Mouse (Mus musculus) forebrain, embryonic 16.5 days (tissue): ENCODE results near the gene Olfr536. TPM values are rescaled to one million over a fixed set of nuclear protein-coding genes. Genes with fewer than 3 reads are reported as not detected.
"Not testable (repeated sequence)": the region's sequence is repeated elsewhere in the genome, so short reads cannot be mapped to it uniquely, and the experiment has no call there.

Experiments used
- ATAC-seq: fragments of 200-750 bp; cut with Nextera tagmentation; 2 replicates; pipeline ENCODE4 v1.8.0; 2017; ENCODE audit warnings: mild to moderate bottlenecking, moderate library complexity
- H3K27ac ChIP-seq: fragments of 300-500 bp; sonication (generic); 2 replicates; pipeline ENCODE4 v1.5.1; 2014; ENCODE audit warnings: low read length, control low read depth
- H3K27me3 ChIP-seq: fragments of 300-500 bp; sonication (generic); replicated peaks from 2 replicates; pipeline ENCODE4 v1.6.1; 2014; ENCODE audit warnings: low read length; ENCODE audit not compliant: control insufficient read depth, insufficient read depth
- H3K36me3 ChIP-seq: fragments of 300-500 bp; sonication (generic); 2 replicates; pipeline ENCODE4 v1.6.1; 2014; ENCODE audit not compliant: control insufficient read depth, insufficient read depth
- H3K4me1 ChIP-seq: fragments of 300-500 bp; sonication (generic); replicated peaks from 2 replicates; pipeline ENCODE4 v1.6.1; 2014; ENCODE audit warnings: low read length; ENCODE audit not compliant: control insufficient read depth, insufficient read depth
- H3K4me2 ChIP-seq: fragments of 300-500 bp; sonication (generic); 2 replicates; pipeline ENCODE4 v1.6.1; 2014; ENCODE audit warnings: mild to moderate bottlenecking, low read length, control low read depth
- H3K4me3 ChIP-seq: fragments of 300-500 bp; sonication (generic); replicated peaks from 2 replicates; pipeline ENCODE4 v1.5.1; 2014; ENCODE audit warnings: mild to moderate bottlenecking, low read length, control low read depth
- H3K9ac ChIP-seq: fragments of 300-500 bp; sonication (generic); replicated peaks from 2 replicates; pipeline ENCODE4 v1.6.1; 2014; ENCODE audit warnings: low read depth, low read length, control low read depth
- H3K9me3 ChIP-seq: fragments of 300-500 bp; sonication (generic); 2 replicates; pipeline ENCODE4 v1.6.1; 2016; ENCODE audit warnings: low read length; ENCODE audit not compliant: control insufficient read depth
- WGBS: fragments of 180-500 bp; shearing (Covaris S2); extraction: QIAGEN DNeasy Blood & Tissue Kit; methylation state at CpG from one replicate; pipeline ENCODE4 v1.1.7; 2014; 5-methylcytosine and 5-hydroxymethylcytosine counted together
- polyA plus RNA-seq: library from polyadenylated mRNA; unstranded; fragments of >200 nt; fragmentation: Nextera tagmentation; extraction: Ambion mirVana; gene quantifications from 2 replicates; pipeline ENCODE4 v1.2.1, GENCODE M21; 2015

Olfr536 gene
- not detected in 2 replicates for polyA plus RNA-seq

- H3K27me3 ChIP-seq, H3K4me2 ChIP-seq, H3K4me3 ChIP-seq, H3K36me3 ChIP-seq, H3K4me1 ChIP-seq, ATAC-seq, H3K9ac ChIP-seq, H3K9me3 ChIP-seq, H3K27ac ChIP-seq: not testable (repeated sequence)
- 75% methylated on average over 2 of the region's 2 CpGs for WGBS
These were observed at the start of gene Olfr536 for GRCm38 (mm10) chr7:140507346-140508021. Olfr536 (minus strand) TSS chr7:140507396.

DNA sequence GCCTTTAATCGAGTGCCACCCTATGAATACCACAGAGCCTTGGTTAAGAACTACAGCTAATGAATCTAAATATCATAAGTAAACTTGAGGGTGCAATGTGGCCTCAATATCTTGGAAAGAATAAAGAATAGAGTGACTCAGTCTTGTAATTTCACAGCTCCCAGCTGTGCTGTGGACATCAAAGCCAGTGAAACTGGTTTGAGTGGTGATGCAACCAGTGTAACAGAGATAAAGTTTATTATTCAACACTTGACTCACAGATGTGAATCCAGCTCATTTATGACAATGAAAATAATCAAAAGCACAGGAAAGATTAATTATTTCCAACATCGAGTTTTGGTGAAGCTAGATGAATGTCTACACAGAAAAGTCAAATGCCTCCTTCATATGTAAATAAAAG is 32.5 kb upstream of the Olfr536 start:
- Histone ChIP-seq H3K36me3 (no peaks in the 10 kb centered on the region), H3K4me2 (no peak overlapping the region), H3K27me3 (no peaks in the 10 kb centered on the region), H3K9me3 (no peaks in the 10 kb centered on the region), H3K4me3 (no peak overlapping the region), H3K9ac (no peak overlapping the region), H3K4me1 (no peaks in the 10 kb centered on the region), H3K27ac (no peak overlapping the region)
- 75% methylated on average over 2 of the region's 2 CpGs for WGBS
- no peak for ATAC-seq

GRCm38 (mm10) chr7:140494702-140495101 is 12.5 kb downstream of the Olfr536 start:
- H3K36me3 ChIP-seq, result no peaks in the 10 kb centered on the region
- no peak overlapping the region for H3K4me2 ChIP-seq

DNA sequence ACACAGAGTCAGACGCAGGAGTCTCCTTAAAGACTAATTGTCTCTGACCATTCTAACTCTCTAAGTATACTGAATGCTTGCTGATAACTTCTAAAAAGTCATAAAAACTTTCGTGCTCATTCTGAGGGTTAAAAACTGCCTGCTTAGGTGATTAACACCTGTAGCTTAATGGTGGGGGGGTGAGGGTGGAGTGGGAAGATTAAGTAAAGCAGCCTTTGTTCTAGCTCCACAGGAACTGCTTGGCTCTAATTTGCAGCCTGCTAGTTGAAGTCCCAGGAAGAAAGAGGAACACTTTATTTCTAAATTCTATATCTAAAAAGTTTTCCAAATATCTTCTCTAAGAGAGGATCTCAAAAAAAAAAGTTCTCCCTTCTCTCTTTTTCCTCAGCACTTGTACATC is 13.0 kb downstream of the Olfr536 start:
- Histone ChIP-seq H3K4me1 (no peaks in the 10 kb centered on the region), H3K36me3 (no peaks in the 10 kb centered on the region), H3K9me3 (no peaks in the 10 kb centered on the region), H3K9ac (no peak overlapping the region), H3K4me2 (no peak overlapping the region), H3K27me3 (no peaks in the 10 kb centered on the region), H3K27ac (no peak overlapping the region), H3K4me3 (no peak overlapping the region)
- WGBS, result 31% methylated on average over 2 of the region's 2 CpGs
- ATAC-seq, result no peak

More at GRCm38 (mm10) chr7:140494702-140495101, 12.5 kb downstream of the Olfr536 start:
- Histone ChIP-seq H3K9me3 (no peaks in the 10 kb centered on the region), H3K4me1 (no peaks in the 10 kb centered on the region), H3K4me3 (no peak overlapping the region), H3K9ac (no peak overlapping the region), H3K27ac (no peak overlapping the region), H3K27me3 (no peaks in the 10 kb centered on the region)
- no peak for ATAC-seq

GRCm38 (mm10) chr7:140488981-140489380 is 18.2 kb downstream of the Olfr536 start:
- no peak for ATAC-seq
- no peak overlapping the region for H3K4me2 ChIP-seq
- no peaks in the 10 kb centered on the region for H3K4me1 ChIP-seq
- H3K27ac ChIP-seq, result no peak overlapping the region
- H3K4me3 ChIP-seq, result no peak overlapping the region
- no peaks in the 10 kb centered on the region for H3K36me3 ChIP-seq
- no peaks in the 10 kb centered on the region for H3K27me3 ChIP-seq
- no peaks in the 10 kb centered on the region for H3K9me3 ChIP-seq
- 92% methylated on average over 1 of the region's 1 CpGs for WGBS
- H3K9ac ChIP-seq, result no peak overlapping the region

- Histone ChIP-seq H3K27me3 (no peaks in the 10 kb centered on the region), H3K9me3 (no peaks in the 10 kb centered on the region), H3K9ac (no peak within 1 kb of the TSS), H3K4me3 (no peak within 1 kb of the TSS), H3K4me2 (no peak within 1 kb of the TSS), H3K36me3 (no peaks in the 10 kb centered on the region), H3K4me1 (no peaks in the 10 kb centered on the region), H3K27ac (no peak within 1 kb of the TSS)
- no peak for ATAC-seq
- WGBS, result 94% methylated on average over 1 of the region's 1 CpGs
These were observed 23.3 kb downstream of the Olfr536 start, which contains the start of gene Olfr535 for GRCm38 (mm10) chr7:140483916-140484315. Olfr535 (plus strand) TSS chr7:140484216.

DNA sequence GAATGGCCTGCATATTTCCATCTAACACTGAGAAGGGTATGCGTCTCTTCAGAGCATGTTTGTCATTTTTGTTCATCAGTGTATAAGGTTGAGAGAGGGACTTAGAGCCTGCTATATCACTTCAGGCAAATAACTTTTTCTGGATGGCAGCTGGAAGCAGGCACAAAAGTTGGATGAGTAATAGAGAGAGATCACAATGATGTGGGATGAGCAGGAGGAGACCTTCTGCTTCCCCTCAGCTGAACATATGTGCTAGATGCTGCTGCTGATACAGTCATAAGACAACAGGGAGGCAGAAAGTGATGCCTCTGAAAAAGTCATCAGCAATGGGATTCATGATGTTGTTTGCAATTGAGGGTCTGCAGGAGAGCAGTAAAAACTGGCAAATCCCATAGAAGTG is 28.5 kb downstream of the Olfr536 start:
- Histone ChIP-seq H3K9me3 (no peaks in the 10 kb centered on the region), H3K27me3 (no peaks in the 10 kb centered on the region), H3K9ac (no peak overlapping the region), H3K27ac (no peak overlapping the region), H3K36me3 (no peaks in the 10 kb centered on the region), H3K4me3 (no peak overlapping the region), H3K4me1 (no peaks in the 10 kb centered on the region), H3K4me2 (no peak overlapping the region)
- 96% methylated on average over 1 of the region's 1 CpGs for WGBS
- no peak for ATAC-seq

DNA sequence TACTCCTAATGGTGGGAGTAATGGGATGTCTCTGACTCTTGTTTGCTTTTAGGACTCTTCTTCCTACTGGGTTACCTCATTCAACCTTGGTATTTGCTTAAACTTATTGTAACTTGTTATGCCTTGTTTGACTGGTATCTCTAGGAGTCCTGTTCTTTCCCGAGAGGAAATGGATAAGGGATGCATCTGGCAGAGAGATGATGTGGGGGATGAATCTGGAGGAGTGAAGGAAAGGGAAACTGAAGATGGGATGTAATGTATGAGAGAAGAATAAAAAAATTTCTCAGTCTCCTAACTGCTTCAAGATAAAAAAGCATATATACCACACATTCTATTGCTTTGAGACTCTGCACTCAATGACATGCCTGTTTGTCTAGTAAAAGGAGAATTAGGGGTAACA is 29.3 kb downstream of the Olfr536 start:
- H3K9me3 ChIP-seq, result no peaks in the 10 kb centered on the region
- no peak overlapping the region for H3K9ac ChIP-seq
- ATAC-seq, result no peak
- no peaks in the 10 kb centered on the region for H3K4me1 ChIP-seq
- no peaks in the 10 kb centered on the region for H3K36me3 ChIP-seq
- H3K4me2 ChIP-seq, result no peak overlapping the region
- WGBS, result 73% methylated on average over 1 of the region's 1 CpGs
- no peaks in the 10 kb centered on the region for H3K27me3 ChIP-seq
- no peak overlapping the region for H3K4me3 ChIP-seq
- H3K27ac ChIP-seq, result no peak overlapping the region

DNA sequence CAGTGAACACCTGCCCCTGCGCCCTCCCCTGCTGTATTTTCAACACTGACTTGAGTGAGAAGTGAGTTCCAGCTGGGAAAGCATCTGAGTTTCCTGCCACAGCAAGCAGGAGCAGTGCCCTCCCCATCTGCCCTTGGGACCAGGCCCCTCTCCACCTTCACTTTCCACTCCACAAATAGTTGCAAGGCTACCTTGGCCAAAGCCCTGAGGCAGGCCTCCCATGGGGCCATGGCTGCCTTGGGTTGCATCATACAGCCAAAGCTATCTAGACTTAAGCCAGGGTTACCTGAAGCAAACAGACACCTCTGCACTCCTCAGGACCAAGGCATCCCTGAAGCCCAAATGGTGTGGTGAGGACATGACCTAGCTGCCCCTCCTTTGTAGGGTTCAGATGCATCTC is 44.1 kb downstream of the Olfr536 start, which contains the start of gene Olfr533:
Olfr533 (plus strand) TSS at position 301 of the 400 bp plus-strand sequence.
- not testable (repeated sequence) for H3K4me2 ChIP-seq, H3K4me1 ChIP-seq, H3K9me3 ChIP-seq, H3K27ac ChIP-seq, H3K4me3 ChIP-seq, H3K27me3 ChIP-seq, ATAC-seq, H3K9ac ChIP-seq, H3K36me3 ChIP-seq
- WGBS, result no CpG with 5 or more reads among the region's 1 CpGs
